Mouse (Mus musculus) erythroblast, embryonic 14.5 days (primary cell): Measurements from ENCODE around the gene Ophn1. TPM values are rescaled to one million over a fixed set of nuclear protein-coding genes. Genes with fewer than 3 reads are reported as not detected.

Source experiments
- H3K27me3 ChIP-seq: 2 replicates; pipeline ENCODE4 v1.6.1; 2012; ENCODE audit warnings: inconsistent platforms; ENCODE audit not compliant: control insufficient read depth
- H3K36me3 ChIP-seq: 2 replicates; pipeline ENCODE4 v1.6.1; 2012; ENCODE audit warnings: mild to moderate bottlenecking, inconsistent platforms; ENCODE audit not compliant: control insufficient read depth
- H3K4me1 ChIP-seq: 2 replicates; pipeline ENCODE4 v1.6.1; 2012; ENCODE audit warnings: inconsistent platforms; ENCODE audit not compliant: control insufficient read depth
- H3K4me3 ChIP-seq: replicated peaks from 2 replicates; pipeline ENCODE3; 2012; ENCODE audit warnings: moderate library complexity, mild to moderate bottlenecking, inconsistent platforms
- H3K9me3 ChIP-seq: 2 replicates; pipeline ENCODE4 v1.6.1; 2012; ENCODE audit warnings: low read length, inconsistent platforms, mixed read lengths; ENCODE audit not compliant: control insufficient read depth
- GATA1 ChIP-seq: IDR thresholded peaks from 2 replicates; pipeline ENCODE4 v1.6.1; 2012; ENCODE audit warnings: low read length, inconsistent platforms, mixed read lengths
- TAL1 ChIP-seq: IDR thresholded peaks from 3 replicates; pipeline ENCODE4 v1.6.1; 2012; ENCODE audit warnings: low read length, inconsistent platforms, mixed read lengths
- polyA plus RNA-seq: library from polyadenylated mRNA; stranded (reverse); fragments of >175 nt; gene quantifications from 2 replicates; pipeline ENCODE4 v1.2.3, GENCODE M21; 2012

The Ophn1 gene
- polyA plus RNA-seq, 1 experiment = not detected

DNA sequence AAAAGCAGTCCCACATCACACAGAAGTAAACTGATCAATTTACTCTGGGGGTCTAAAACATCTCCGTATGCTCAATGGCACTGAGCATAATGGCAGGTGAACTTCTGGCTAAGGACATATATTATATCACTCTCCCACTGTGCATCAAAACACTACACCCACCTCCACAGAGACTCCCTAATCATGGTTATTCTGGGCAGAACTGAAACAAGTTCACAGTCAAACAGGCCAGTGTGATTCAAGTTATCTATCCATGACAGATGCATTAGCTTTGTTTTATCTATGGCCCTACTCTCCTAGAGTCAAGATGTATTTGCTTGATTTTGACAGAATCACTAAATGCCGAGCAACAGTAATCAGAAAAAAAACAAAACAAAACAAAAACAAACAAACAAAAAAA, 8.8 kb downstream of the Ophn1 start:
- peaks cover 3% of the 10 kb centered on the region for H3K27me3 ChIP-seq
- no peak overlapping the region for H3K4me3 ChIP-seq
- no peaks in the 10 kb centered on the region for H3K9me3 ChIP-seq
- H3K4me1 ChIP-seq = no peaks in the 10 kb centered on the region
- H3K36me3 ChIP-seq = no peaks in the 10 kb centered on the region
- TF ChIP-seq GATA1 (no peak), TAL1 (no peak)

DNA sequence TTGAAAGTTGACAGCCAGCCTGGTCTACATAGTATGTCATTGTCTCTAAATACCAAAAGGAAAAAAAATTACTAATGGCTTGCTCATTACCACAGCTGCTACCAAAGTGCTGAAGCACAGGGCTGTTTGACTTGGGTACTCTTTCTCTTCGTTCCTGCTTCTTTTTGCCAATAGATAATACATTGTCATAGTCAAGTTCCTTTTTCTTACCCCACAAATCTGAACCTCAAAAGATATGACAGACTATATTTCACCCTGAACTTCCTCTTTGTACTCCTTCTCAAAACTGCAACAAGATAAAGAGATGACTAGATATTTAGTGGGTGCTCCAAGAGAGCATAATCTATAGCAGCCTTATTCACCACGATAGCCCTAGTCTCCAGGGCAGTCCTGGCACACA, 9.7 kb downstream of the Ophn1 start:
- TF ChIP-seq GATA1 (no peak), TAL1 (no peak)
- no peaks in the 10 kb centered on the region for H3K36me3 ChIP-seq
- peaks cover 3% of the 10 kb centered on the region for H3K27me3 ChIP-seq
- no peak overlapping the region for H3K4me3 ChIP-seq
- H3K4me1 ChIP-seq = no peaks in the 10 kb centered on the region
- no peaks in the 10 kb centered on the region for H3K9me3 ChIP-seq

DNA sequence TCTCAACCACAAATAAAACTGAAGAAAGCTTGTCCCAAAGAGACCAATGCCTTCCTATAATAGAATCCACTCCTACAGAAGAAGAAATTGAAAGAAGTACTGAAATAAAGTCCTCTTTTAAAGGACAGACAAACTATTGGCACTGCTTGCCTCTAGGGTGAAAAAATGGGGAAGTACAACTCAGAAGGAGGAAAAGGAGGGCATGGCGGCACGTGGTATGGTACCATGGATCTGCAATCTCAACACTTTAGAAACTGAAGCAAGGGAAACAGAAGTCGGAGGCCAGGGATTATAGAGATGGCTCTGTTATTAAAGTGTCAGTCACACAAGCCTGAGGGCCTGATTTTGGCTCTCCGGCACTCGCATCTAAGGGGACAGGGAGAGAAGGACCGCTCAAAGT, 10.5 kb downstream of the Ophn1 start:
- Histone ChIP-seq H3K4me1 (no peaks in the 10 kb centered on the region), H3K4me3 (no peak overlapping the region), H3K36me3 (no peaks in the 10 kb centered on the region), H3K9me3 (no peaks in the 10 kb centered on the region), H3K27me3 (peaks cover 3% of the 10 kb centered on the region)
- TF ChIP-seq GATA1 (no peak), TAL1 (no peak)

DNA sequence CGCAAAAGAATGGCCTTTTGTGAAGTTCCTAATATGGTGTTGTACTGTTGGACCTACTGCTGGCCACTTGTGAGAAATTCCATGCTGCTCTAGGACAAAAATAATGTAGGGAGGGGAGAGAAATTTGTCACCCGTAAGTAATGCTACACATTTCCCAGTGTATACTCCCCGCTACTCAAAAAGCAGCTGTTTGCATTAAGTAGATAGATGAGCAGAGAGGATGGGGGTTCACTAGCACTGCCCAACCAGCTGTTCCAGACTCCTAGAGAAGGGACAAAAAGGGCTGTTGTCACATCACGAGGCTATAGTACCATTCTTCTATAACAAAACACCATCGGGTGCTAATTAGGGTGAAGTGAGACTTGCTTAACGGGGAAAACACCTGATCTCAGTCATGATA, 15.7 kb downstream of the Ophn1 start:
- no peak for TF ChIP-seq GATA1
- no peak for TF ChIP-seq TAL1
- Histone ChIP-seq H3K9me3 (no peaks in the 10 kb centered on the region), H3K27me3 (no peaks in the 10 kb centered on the region), H3K36me3 (no peaks in the 10 kb centered on the region), H3K4me1 (no peaks in the 10 kb centered on the region), H3K4me3 (no peak overlapping the region)

DNA sequence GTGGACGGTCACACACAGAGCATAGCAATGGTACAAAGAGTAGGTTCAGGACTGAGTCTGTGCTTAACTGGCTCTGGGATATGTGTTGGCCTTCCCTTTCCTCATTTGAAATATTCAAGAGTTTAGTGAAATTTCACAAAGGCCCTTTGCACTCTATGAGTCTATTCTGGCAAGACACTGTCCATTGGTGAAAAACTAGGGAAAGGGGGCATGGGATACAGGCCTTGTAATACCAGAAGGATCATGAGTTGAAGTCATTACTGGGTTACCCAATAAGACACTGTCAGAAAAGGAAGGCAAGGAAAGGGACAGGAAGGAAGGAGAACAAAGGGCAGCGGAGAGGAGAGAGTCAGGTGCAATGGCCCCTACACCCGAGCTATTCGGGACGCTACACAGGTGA, 16.7 kb downstream of the Ophn1 start:
- Histone ChIP-seq H3K9me3 (no peaks in the 10 kb centered on the region), H3K36me3 (no peaks in the 10 kb centered on the region), H3K27me3 (no peaks in the 10 kb centered on the region; the same call in 1 of the 2 replicates), H3K4me1 (no peaks in the 10 kb centered on the region), H3K4me3 (no peak overlapping the region)
- TF ChIP-seq TAL1 = no peak
- TF ChIP-seq GATA1 = no peak

DNA sequence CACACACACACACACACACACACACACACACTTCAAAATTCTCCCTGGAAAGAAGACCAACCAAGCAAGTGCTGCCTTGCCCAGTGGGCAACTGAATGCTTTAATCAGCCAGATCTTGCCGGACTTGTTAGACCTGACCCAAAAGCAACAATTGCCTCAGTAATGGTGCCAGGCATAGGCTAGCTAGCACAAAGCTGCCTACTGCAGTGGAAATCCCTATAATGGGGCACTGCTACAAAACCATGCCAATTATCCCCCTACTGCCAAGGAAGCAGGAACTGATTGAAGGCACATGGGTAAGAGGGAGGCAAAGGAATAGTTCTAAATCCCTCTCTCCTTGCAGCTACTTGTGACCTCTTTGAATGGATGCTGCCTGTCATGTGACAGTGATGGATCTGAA, 18.8 kb downstream of the Ophn1 start:
- Histone ChIP-seq H3K4me3 (no peak overlapping the region), H3K9me3 (no peaks in the 10 kb centered on the region), H3K36me3 (no peaks in the 10 kb centered on the region), H3K27me3 (no peaks in the 10 kb centered on the region; the same call in 1 of the 2 replicates), H3K4me1 (no peaks in the 10 kb centered on the region)
- TF ChIP-seq GATA1 = no peak
- TF ChIP-seq TAL1 = no peak

DNA sequence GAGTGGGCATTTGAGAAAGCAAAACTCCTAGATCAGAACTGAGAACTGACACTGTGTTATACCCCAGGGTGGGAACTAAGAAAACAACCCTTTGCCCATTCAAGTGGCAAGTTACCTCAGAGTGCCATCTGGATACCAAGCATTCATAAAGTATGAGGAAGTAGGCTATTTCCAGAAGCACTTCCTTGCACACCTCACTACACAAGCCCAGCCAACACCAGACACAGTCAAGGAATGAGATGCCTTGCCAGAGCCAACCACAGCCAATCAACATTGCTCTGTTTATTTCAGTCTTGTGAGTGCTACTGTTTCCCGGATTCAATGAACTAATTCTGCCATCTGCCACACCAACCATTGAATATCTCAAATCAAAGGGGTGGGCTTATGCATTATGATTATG, 20.3 kb downstream of the Ophn1 start:
- H3K4me3 ChIP-seq = no peak overlapping the region
- no peaks in the 10 kb centered on the region for H3K4me1 ChIP-seq
- H3K9me3 ChIP-seq = no peaks in the 10 kb centered on the region

DNA sequence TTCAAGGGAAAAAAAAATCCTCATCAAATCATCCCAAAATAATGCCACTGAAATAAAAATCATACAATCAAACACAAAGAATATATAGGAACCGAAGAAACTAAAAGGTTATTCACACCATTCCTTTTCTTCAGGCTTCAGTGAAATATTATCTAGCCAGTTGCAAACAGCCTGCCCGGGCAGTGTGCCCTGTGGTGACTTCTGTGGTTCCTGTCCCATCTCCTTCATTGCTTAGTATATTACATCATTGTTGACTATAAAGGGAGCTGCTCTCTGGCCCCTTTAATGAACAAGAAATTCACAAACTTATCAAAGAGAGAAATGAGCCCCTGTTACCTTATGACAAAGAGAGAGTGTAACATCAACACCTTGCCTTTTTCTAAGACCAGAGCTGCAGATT, 21.1 kb downstream of the Ophn1 start:
- Histone ChIP-seq H3K4me1 (no peaks in the 10 kb centered on the region), H3K9me3 (no peaks in the 10 kb centered on the region), H3K36me3 (no peaks in the 10 kb centered on the region), H3K27me3 (no peaks in the 10 kb centered on the region; the same call in 1 of the 2 replicates), H3K4me3 (no peak overlapping the region)
- TF ChIP-seq TAL1 = no peak
- no peak for TF ChIP-seq GATA1

More for the DNA sequence above, 20.3 kb downstream of the Ophn1 start:
- Histone ChIP-seq H3K36me3 (no peaks in the 10 kb centered on the region), H3K27me3 (no peaks in the 10 kb centered on the region; the same call in 1 of the 2 replicates)
- no peak for TF ChIP-seq GATA1
- no peak for TF ChIP-seq TAL1

DNA sequence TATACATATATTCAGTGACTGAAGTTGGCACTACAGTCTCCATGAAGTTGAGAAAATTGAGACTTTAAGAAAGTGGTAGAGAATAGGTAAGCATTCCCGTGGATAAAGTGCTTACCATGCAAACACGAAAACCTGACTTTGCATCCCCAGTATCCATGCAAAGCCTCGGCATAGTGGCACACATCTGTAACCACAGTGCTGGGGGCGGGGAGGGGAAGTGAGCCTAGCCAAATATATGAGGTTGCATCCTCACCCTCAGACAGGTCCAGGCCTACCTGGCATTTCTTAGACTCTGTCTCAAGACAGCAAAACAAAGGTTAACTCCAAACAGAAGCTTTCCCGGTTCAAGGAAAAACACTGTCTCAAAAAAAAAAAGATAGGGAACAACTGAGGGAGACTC, 21.7 kb downstream of the Ophn1 start:
- H3K27me3 ChIP-seq = no peaks in the 10 kb centered on the region; the same call in 1 of the 2 replicates
- TF ChIP-seq TAL1 = no peak
- TF ChIP-seq GATA1 = no peak
- H3K4me1 ChIP-seq = no peaks in the 10 kb centered on the region
- H3K4me3 ChIP-seq = no peak overlapping the region
- no peaks in the 10 kb centered on the region for H3K9me3 ChIP-seq
- H3K36me3 ChIP-seq = no peaks in the 10 kb centered on the region

DNA sequence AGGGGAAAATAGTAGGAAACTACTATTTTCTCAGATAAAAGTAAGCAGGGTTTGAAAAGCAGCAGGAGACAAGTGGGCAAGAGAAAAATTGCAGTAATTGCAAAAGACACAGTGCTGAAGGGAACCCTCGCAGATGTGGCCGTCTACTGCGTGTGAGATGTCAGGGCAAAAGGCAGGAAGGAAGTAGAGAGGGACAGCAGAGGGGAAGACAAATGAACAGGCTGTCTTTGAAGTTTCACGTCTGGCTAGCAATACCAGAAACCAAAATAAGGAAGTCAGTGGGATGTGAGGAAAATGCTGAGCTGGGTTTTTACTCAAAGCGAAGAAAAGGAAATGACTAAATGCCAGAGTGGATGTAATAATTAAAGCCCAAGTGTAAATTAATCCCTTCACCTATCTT, 30.7 kb downstream of the Ophn1 start:
- no peak overlapping the region for H3K4me3 ChIP-seq
- no peak for TF ChIP-seq GATA1
- no peak for TF ChIP-seq TAL1
- no peaks in the 10 kb centered on the region for H3K36me3 ChIP-seq
- no peaks in the 10 kb centered on the region for H3K9me3 ChIP-seq
- H3K4me1 ChIP-seq = no peaks in the 10 kb centered on the region
- no peaks in the 10 kb centered on the region for H3K27me3 ChIP-seq
